Mouse (Mus musculus) spleen, adult 18-20 months (tissue): ENCODE measurements at regions not wholly inside any gene's neighbourhood (a gene's known extent, or its start where the extent isn't known, plus 50 kb on each side); places are given as distances from the start of the nearest gene placed in this dataset.

Source experiments
- DNase-seq, 2 experiments: peaks; one replicate each; pipeline ENCODE4 v3.0.0; 2022; ENCODE audit warnings: mixed read lengths in 2 of 2

- DNase-seq: no peak
These were observed 288.1 kb upstream of the Cxadr start for GRCm38 (mm10) chr16:78013049-78013819.

GRCm38 (mm10) chr16:78004016-78004415 lies 297.3 kb upstream of the Cxadr start:
- no peak for DNase-seq

- DNase-seq: no peak
These were observed 308.3 kb upstream of the Cxadr start for GRCm38 (mm10) chr16:77992986-77993385.

GRCm38 (mm10) chr16:77989791-77990325 lies 311.4 kb upstream of the Cxadr start:
- no peak for DNase-seq

GRCm38 (mm10) chr16:77989139-77989538 lies 312.1 kb upstream of the Cxadr start:
- no peak for DNase-seq

GRCm38 (mm10) chr16:77986884-77987529 lies 314.3 kb upstream of the Cxadr start:
- no peak for DNase-seq

GRCm38 (mm10) chr16:77948785-77949184 lies 346.9 kb upstream of the Gm11146 start:
- no peak for DNase-seq

- no peak for DNase-seq
These were observed 343.5 kb upstream of the Gm11146 start for GRCm38 (mm10) chr16:77945442-77945841.

GRCm38 (mm10) chr16:77931025-77931723 lies 329.3 kb upstream of the Gm11146 start:
- DNase-seq: no peak

- DNase-seq: no peak
These were observed 312.5 kb upstream of the Gm11146 start for GRCm38 (mm10) chr16:77914160-77915070.

GRCm38 (mm10) chr16:77894247-77894646 lies 292.4 kb upstream of the Gm11146 start:
- DNase-seq: no peak

- DNase-seq: no peak
These were observed 291.8 kb upstream of the Gm11146 start for GRCm38 (mm10) chr16:77893690-77894089.

GRCm38 (mm10) chr16:77892731-77893130 lies 290.8 kb upstream of the Gm11146 start:
- no peak for DNase-seq

- no peak for DNase-seq
These were observed 287.5 kb upstream of the Gm11146 start for GRCm38 (mm10) chr16:77889348-77889747.

GRCm38 (mm10) chr16:77885060-77885679 lies 283.3 kb upstream of the Gm11146 start:
- no peak for DNase-seq

GRCm38 (mm10) chr16:77884495-77884894 lies 282.6 kb upstream of the Gm11146 start:
- DNase-seq: no peak

GRCm38 (mm10) chr16:77877006-77877405 lies 275.1 kb upstream of the Gm11146 start:
- DNase-seq: no peak

GRCm38 (mm10) chr16:77863246-77863645 lies 261.4 kb upstream of the Gm11146 start:
- DNase-seq: no peak

- DNase-seq: no peak
These were observed 250.3 kb upstream of the Gm11146 start for GRCm38 (mm10) chr16:77852066-77852781.

- no peak for DNase-seq
These were observed 249.5 kb upstream of the Gm11146 start for GRCm38 (mm10) chr16:77851206-77852065.
